Mouse (Mus musculus): Measurements from ENCODE around the gene Cxcl13.

DNA sequence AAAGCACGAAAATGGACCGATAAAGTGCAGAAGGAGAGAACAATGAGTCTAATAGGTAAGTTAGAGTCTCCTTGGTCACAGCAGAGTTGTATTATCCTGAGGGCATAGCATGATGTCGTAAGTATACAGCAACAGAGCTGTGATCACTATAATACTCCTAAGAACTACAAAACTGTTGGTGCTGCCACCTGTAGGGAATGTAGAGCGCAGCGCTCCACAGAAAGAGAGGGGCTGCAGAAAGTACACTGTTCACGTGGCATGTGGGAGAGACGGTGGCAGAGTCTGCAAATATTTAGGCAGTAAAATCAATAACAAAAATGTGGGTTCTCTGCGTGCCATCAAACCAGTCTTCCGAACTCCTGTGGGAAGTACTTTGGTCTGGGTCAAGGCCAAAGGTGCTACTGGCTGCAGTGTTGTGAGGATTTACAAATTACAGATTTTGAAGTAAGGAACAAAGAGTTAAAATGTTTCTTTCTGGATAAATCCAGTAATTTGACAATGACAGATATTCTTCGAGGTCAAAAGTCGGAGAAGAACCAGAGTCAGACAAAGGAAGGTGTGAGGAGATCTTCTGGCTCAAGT is 18.6 kb upstream of the Cxcl13 start:
- TF ChIP-seq CTCF (IDR thresholded peaks at IDR 0.05; ENCODE audit: low read depth) (no peak), EP300 (IDR thresholded peaks at IDR 0.05; ENCODE audit: low read depth) (no peak)
